Mouse (Mus musculus): ENCODE results near the gene Rpl18a. TPM values are rescaled to one million over a fixed set of nuclear protein-coding genes. Genes with fewer than 3 reads are reported as not detected.

Rpl18a gene
- polyA plus RNA-seq, 1 experiment: 7,043 TPM

GRCm38 (mm10) chr8:70892896-70893655 is 4.1 kb downstream of the Rpl18a start:
- peaks cover 15% of the 10 kb centered on the region for H3K4me1 ChIP-seq (ENCODE audit: control insufficient read depth, insufficient read depth, insufficient read length)
- no peak overlapping the region for H3K27ac ChIP-seq (ENCODE audit: insufficient read depth, low read length)
- TF ChIP-seq POLR2A (IDR thresholded peaks at IDR 0.05; ENCODE audit: low read depth, low read length) (no peak), CTCF (IDR thresholded peaks at IDR 0.05; ENCODE audit: extremely low read depth, insufficient read depth, insufficient read length, insufficient replicate concordance) (no peak)
- H3K4me3 ChIP-seq (ENCODE audit: extremely low read depth, insufficient read depth, insufficient read length): no peak overlapping the region
- WGBS: 56% methylated on average over 20 of the region's 20 CpGs
- H3K27me3 ChIP-seq (ENCODE audit: control insufficient read depth, insufficient read depth, low read length): peaks cover 22% of the 10 kb centered on the region
- no peak for DNase-seq (ENCODE audit: low read depth in 1 of 2, low spot score in 2 of 2)
- peaks cover 22% of the 10 kb centered on the region for H3K36me3 ChIP-seq (ENCODE audit: control insufficient read depth, insufficient read depth, low read length)

DNA sequence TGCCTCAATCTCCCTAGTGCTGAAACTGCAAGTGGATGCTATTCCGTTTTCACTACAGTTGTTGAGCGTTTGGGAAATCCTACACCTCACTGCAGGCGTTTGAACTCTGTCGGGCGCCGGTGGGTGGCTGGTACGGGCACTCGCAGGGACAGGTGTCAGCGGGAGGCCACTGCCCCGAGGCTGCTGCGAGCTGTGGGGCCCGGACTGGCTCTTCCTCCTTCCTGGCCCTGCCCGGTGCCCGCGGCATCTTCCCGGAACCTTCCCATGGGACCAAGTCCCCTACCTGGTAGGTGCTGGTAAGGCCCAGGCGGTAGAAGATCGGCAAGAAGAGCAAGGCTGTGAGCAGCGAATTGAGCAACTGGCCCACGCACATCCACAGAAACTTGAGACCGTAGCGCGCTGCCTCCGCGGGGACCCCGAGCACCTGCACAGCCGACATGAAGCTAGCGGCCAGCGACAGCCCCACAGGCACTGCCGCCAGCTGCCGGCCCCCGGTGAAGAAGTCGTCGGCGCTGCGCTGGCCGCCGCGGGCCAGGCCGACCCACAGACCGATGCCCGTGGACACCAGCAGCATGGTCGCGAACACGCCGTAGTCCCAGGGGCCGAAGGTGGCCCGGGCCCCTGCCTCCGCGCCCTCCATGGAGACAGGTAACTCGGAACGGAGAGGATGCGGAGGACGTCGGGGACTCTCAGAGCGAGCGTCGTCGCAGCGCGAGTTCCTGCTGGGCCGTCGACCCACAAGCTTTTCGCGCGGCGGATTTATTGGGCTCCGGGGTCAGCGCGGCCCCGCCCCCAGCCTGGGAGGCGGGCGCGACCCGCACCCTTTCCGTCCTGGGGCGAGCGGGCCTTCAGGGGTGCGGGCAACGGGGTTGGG is 5.0 kb downstream of the Rpl18a start, which contains the start of gene Slc5a5:
Gene Slc5a5, minus strand, starts transcription at position 736 of the 874 bp plus-strand sequence.
- peak within 1 kb of the TSS; percentile 3; the same call in 1 of the 2 replicates for H3K4me3 ChIP-seq (ENCODE audit: extremely low read depth, insufficient read depth, insufficient read length)

DNA sequence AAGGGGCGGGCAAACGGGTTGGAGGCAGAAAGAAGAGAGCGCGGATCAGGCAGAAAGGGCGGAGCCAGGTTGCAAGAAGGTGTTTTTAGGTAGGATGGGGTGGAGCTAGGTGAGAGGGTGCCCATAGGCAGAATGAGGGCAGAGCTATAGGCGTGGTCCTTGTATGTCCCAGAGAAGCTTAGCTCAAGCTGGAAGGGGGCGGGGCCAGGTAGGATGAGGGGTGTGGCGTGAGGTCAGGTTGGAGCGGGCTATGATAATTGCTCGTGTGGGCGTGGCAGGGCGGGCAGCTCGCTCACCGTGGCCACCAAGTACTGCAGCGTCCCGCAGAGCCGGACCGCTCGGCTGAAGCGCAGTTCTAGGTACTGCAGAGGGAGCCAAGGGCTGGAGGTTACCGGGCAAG is 5.9 kb downstream of the Rpl18a start:
- Histone ChIP-seq H3K36me3 (ENCODE audit: control insufficient read depth, insufficient read depth, low read length) (peaks cover 22% of the 10 kb centered on the region), H3K4me1 (ENCODE audit: control insufficient read depth, insufficient read depth, insufficient read length) (peaks cover 15% of the 10 kb centered on the region), H3K27ac (ENCODE audit: insufficient read depth, low read length) (no peak overlapping the region), H3K4me3 (ENCODE audit: extremely low read depth, insufficient read depth, insufficient read length) (no peak overlapping the region), H3K27me3 (ENCODE audit: control insufficient read depth, insufficient read depth, low read length) (peaks cover 25% of the 10 kb centered on the region)
- DNase-seq (ENCODE audit: low read depth in 1 of 2, low spot score in 2 of 2): no peak
- WGBS: 14% methylated on average over 21 of the region's 21 CpGs
- TF ChIP-seq CTCF (IDR thresholded peaks at IDR 0.05; ENCODE audit: extremely low read depth, insufficient read depth, insufficient read length, insufficient replicate concordance) (no peak), POLR2A (IDR thresholded peaks at IDR 0.05; ENCODE audit: low read depth, low read length) (no peak)

More for the DNA sequence above, 5.0 kb downstream of the Rpl18a start, which contains the start of gene Slc5a5:
- no peak for DNase-seq (ENCODE audit: low read depth in 1 of 2, low spot score in 2 of 2)
- Histone ChIP-seq H3K27me3 (ENCODE audit: control insufficient read depth, insufficient read depth, low read length) (peaks cover 25% of the 10 kb centered on the region), H3K36me3 (ENCODE audit: control insufficient read depth, insufficient read depth, low read length) (peaks cover 22% of the 10 kb centered on the region), H3K27ac (ENCODE audit: insufficient read depth, low read length) (no peak within 1 kb of the TSS), H3K4me1 (ENCODE audit: control insufficient read depth, insufficient read depth, insufficient read length) (peaks cover 15% of the 10 kb centered on the region)
- WGBS: 8% methylated on average over 80 of the region's 80 CpGs
- TF ChIP-seq CTCF (IDR thresholded peaks at IDR 0.05; ENCODE audit: extremely low read depth, insufficient read depth, insufficient read length, insufficient replicate concordance) (no peak), POLR2A (IDR thresholded peaks at IDR 0.05; ENCODE audit: low read depth, low read length) (no peak)

DNA sequence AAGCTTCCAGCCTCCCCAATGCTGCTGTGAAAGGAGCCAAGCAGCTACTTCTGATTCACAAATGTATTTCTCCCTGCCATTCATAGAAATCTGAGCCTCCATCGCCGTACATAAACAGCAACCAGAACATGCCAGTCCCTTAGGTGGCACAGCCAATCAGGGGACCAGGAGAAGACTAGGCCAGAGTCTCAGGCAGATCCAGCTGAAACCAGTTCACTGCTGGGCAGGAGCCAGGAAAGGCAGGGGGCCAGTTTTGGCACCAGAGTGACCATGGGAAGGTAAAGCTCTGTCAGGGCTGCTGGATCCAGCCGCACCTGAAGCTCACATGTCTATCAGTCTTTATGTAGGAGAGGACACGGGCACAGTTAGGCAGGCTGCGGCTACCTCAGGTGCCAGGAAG is 6.6 kb downstream of the Rpl18a start:
- peaks cover 12% of the 10 kb centered on the region for H3K4me1 ChIP-seq (ENCODE audit: control insufficient read depth, insufficient read depth, insufficient read length)
- peaks cover 19% of the 10 kb centered on the region for H3K36me3 ChIP-seq (ENCODE audit: control insufficient read depth, insufficient read depth, low read length)
- DNase-seq (ENCODE audit: low read depth in 1 of 2, low spot score in 2 of 2): no peak
- H3K27me3 ChIP-seq (ENCODE audit: control insufficient read depth, insufficient read depth, low read length): peaks cover 25% of the 10 kb centered on the region
- WGBS: 82% methylated on average over 5 of the region's 5 CpGs
- H3K4me3 ChIP-seq (ENCODE audit: extremely low read depth, insufficient read depth, insufficient read length): no peak overlapping the region
- no peak overlapping the region for H3K27ac ChIP-seq (ENCODE audit: insufficient read depth, low read length)
- TF ChIP-seq CTCF (IDR thresholded peaks at IDR 0.05; ENCODE audit: extremely low read depth, insufficient read depth, insufficient read length, insufficient replicate concordance) (no peak), POLR2A (IDR thresholded peaks at IDR 0.05; ENCODE audit: low read depth, low read length) (no peak)

DNA sequence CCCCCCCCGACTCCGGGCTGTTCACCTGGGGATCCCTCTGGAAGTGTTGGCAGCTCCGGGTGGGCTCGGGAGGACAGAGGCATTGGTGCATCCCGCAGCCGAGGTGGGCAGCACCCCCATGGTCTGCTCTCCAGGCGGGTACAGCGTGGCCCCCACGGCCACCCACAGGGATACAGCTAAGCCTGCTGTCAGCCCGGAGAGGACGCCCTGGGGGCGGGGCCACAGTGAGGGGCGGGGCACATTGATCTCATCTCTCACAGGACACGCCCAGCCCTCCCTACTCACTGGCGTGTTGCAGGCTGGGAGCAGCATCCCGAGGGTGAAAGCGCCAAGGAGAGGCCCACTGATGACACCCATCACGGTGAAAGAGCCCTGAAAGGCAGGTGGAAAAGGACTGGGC is 9.5 kb downstream of the Rpl18a start:
- Histone ChIP-seq H3K4me3 (ENCODE audit: extremely low read depth, insufficient read depth, insufficient read length) (no peak overlapping the region), H3K27ac (ENCODE audit: insufficient read depth, low read length) (no peak overlapping the region), H3K27me3 (ENCODE audit: control insufficient read depth, insufficient read depth, low read length) (peaks cover 22% of the 10 kb centered on the region), H3K36me3 (ENCODE audit: control insufficient read depth, insufficient read depth, low read length) (no peaks in the 10 kb centered on the region), H3K4me1 (ENCODE audit: control insufficient read depth, insufficient read depth, insufficient read length) (peaks cover 7% of the 10 kb centered on the region)
- TF ChIP-seq CTCF (IDR thresholded peaks at IDR 0.05; ENCODE audit: extremely low read depth, insufficient read depth, insufficient read length, insufficient replicate concordance) (no peak), POLR2A (IDR thresholded peaks at IDR 0.05; ENCODE audit: low read depth, low read length) (no peak)
- DNase-seq (ENCODE audit: low read depth in 1 of 2, low spot score in 2 of 2): peak in 1 of 2 experiments; percentile 14
- WGBS: 15% methylated on average over 16 of the region's 18 CpGs

DNA sequence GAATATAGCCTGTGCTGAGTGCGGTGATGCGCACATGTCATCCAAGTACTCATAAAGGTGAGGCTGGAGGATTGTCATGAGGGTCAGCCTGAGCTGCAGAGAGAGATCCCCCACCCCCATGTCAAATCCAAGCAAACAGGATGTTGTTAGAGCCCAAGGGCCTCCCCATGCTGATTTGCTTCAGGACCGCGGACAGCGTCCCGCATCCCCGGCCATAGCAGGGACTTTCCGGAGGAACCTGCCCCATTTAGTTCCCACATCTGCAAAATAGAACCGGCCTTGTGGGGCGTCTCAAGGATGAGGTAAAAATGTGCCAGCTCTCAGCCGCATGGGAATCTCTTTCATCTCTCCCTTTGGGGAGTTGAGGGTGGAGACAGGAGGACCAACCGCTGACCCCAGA is 11.6 kb downstream of the Rpl18a start:
- no peak overlapping the region for H3K27ac ChIP-seq (ENCODE audit: insufficient read depth, low read length)
- peaks cover 2% of the 10 kb centered on the region; the same call in 1 of the 2 replicates for H3K4me1 ChIP-seq (ENCODE audit: control insufficient read depth, insufficient read depth, insufficient read length)
- no peaks in the 10 kb centered on the region for H3K36me3 ChIP-seq (ENCODE audit: control insufficient read depth, insufficient read depth, low read length)
- TF ChIP-seq CTCF (IDR thresholded peaks at IDR 0.05; ENCODE audit: extremely low read depth, insufficient read depth, insufficient read length, insufficient replicate concordance) (no peak), POLR2A (IDR thresholded peaks at IDR 0.05; ENCODE audit: low read depth, low read length) (no peak)
- peaks cover 3% of the 10 kb centered on the region; the same call in 1 of the 2 replicates for H3K27me3 ChIP-seq (ENCODE audit: control insufficient read depth, insufficient read depth, low read length)
- 15% methylated on average over 12 of the region's 12 CpGs for WGBS
- DNase-seq (ENCODE audit: low read depth in 1 of 2, low spot score in 2 of 2): peak; percentile 47 to 49
- no peak overlapping the region for H3K4me3 ChIP-seq (ENCODE audit: extremely low read depth, insufficient read depth, insufficient read length)
